Mouse (Mus musculus) ES-Bruce4 (cell line): Measurements from ENCODE around the gene Abcg4.

ENCODE experiments used
- EP300 ChIP-seq: IDR thresholded peaks from 2 replicates; pipeline ENCODE4 v1.6.1; 2011; ENCODE audit warnings: low read depth, low read length; ENCODE audit not compliant: insufficient read depth
- POLR2A ChIP-seq: IDR thresholded peaks from one replicate; pipeline ENCODE4 v1.8.1; 2011; ENCODE audit warnings: low read length; ENCODE audit not compliant: insufficient read depth

- TF ChIP-seq POLR2A, result no peak
- TF ChIP-seq EP300, result no peak
These were observed 38.1 kb upstream of the Abcg4 start for GRCm38 (mm10) chr9:44326371-44327063.
